Mouse (Mus musculus) kidney, embryonic 16.5 days (tissue): Measurements from ENCODE around the gene Ffar1. TPM values are rescaled to one million over a fixed set of nuclear protein-coding genes. Genes with fewer than 3 reads are reported as not detected.
"Not testable (repeated sequence)": the region's sequence is repeated elsewhere in the genome, so short reads cannot be mapped to it uniquely, and the experiment has no call there.

Source experiments
- ATAC-seq: fragments of 200-750 bp; cut with Nextera tagmentation; 2 replicates; pipeline ENCODE4 v1.8.0; 2017; ENCODE audit warnings: moderate TSS enrichment; ENCODE audit not compliant: low FRiP score, low TSS enrichment
- H3K27ac ChIP-seq: fragments of 300-500 bp; sonication (generic); 2 replicates; pipeline ENCODE4 v1.5.1; 2014; ENCODE audit warnings: low read length
- H3K27me3 ChIP-seq: fragments of 300-500 bp; sonication (generic); 2 replicates; pipeline ENCODE4 v1.6.1; 2014; ENCODE audit warnings: low read length, control low read depth, mixed read lengths; ENCODE audit not compliant: insufficient read depth
- H3K36me3 ChIP-seq: fragments of 300-500 bp; sonication (generic); 2 replicates; pipeline ENCODE4 v1.6.1; 2014; ENCODE audit warnings: low read length, control low read depth, mixed read lengths; ENCODE audit not compliant: insufficient read depth
- H3K4me1 ChIP-seq: fragments of 300-500 bp; sonication (generic); 2 replicates; pipeline ENCODE4 v1.6.1; 2014; ENCODE audit warnings: low read length, control low read depth, mixed read lengths; ENCODE audit not compliant: insufficient read depth
- H3K4me2 ChIP-seq: fragments of 300-500 bp; sonication (generic); replicated peaks from 2 replicates; pipeline ENCODE4 v1.6.1; 2014; ENCODE audit warnings: low read depth, low read length
- H3K4me3 ChIP-seq: fragments of 300-500 bp; sonication (generic); 2 replicates; pipeline ENCODE4 v1.5.1; 2014; ENCODE audit warnings: mild to moderate bottlenecking, low read length
- H3K9ac ChIP-seq: fragments of 300-500 bp; sonication (generic); replicated peaks from 2 replicates; pipeline ENCODE4 v1.6.1; 2014; ENCODE audit warnings: low read length
- H3K9me3 ChIP-seq: fragments of 300-500 bp; sonication (generic); 2 replicates; pipeline ENCODE4 v1.6.1; 2016; ENCODE audit warnings: low read length, control low read depth
- WGBS: fragments of 180-500 bp; shearing (Covaris S2); extraction: QIAGEN DNeasy Blood & Tissue Kit; methylation state at CpG from one replicate; pipeline ENCODE4 v1.1.7; 2014; 5-methylcytosine and 5-hydroxymethylcytosine counted together
- polyA plus RNA-seq: library from polyadenylated mRNA; unstranded; fragments of >200 nt; fragmentation: Nextera tagmentation; extraction: Ambion mirVana; gene quantifications from 2 replicates; pipeline ENCODE4 v1.2.1, GENCODE M21; 2015

Gene Ffar1
- polyA plus RNA-seq, 1 experiment from 2014 or later = not detected

- Histone ChIP-seq H3K9me3 (no peaks in the 10 kb centered on the region), H3K4me2 (no peak overlapping the region), H3K27ac (no peak overlapping the region), H3K4me3 (no peak overlapping the region), H3K27me3 (no peaks in the 10 kb centered on the region), H3K9ac (no peak overlapping the region), H3K36me3 (no peaks in the 10 kb centered on the region), H3K4me1 (no peaks in the 10 kb centered on the region)
- ATAC-seq = no peak
Observed at GRCm38 (mm10) chr7:30837277-30837676, 24.1 kb downstream of the Ffar1 start.

DNA sequence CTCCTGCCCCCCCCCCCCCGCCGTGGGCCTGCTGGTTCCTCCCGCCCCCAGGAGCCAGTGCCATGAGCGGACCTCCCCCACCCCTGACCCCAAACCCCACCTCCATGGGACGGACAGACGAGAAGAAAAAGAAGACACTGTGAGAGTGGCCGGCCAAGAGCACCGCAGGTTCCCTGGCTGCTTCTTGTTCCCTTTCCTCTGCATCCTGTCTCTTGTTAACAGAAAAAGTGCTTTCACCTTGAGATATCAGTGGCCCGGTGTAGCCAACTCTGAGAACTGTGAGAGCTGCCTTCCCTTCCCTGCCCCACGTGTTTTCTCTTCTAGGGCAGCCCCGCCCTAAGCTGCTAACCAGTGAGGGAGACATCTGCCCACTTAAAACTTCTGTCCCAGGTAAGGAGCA lies 28.7 kb downstream of the Ffar1 start:
- not testable (repeated sequence) for H3K4me3 ChIP-seq, H3K4me1 ChIP-seq, H3K4me2 ChIP-seq, H3K9ac ChIP-seq, H3K27me3 ChIP-seq, H3K27ac ChIP-seq, ATAC-seq, H3K9me3 ChIP-seq, H3K36me3 ChIP-seq
- WGBS = 51% methylated on average over 8 of the region's 11 CpGs

DNA sequence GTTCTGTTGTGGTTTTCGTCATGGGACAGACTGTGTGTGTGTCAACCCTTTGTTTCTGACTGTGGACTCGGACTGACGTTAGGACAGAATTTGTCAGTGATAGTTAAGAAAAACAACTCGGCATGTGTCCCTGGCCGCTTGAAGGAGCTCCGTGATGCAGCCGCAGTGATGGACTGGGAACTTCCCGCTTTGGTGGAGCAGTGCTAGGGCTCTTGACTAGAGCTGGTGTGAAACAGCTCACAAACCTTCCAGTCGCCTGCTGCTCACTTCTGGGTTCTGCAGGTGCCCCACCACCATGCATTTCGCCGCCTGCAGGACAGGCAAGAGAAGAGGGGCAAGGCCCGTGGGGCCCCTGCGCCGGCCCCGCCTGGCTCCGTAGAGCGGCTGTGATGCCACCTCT lies 29.1 kb downstream of the Ffar1 start:
- no peaks in the 10 kb centered on the region for H3K27me3 ChIP-seq
- H3K9ac ChIP-seq = no peak overlapping the region
- 74% methylated on average over 17 of the region's 17 CpGs for WGBS
- no peak for ATAC-seq
- H3K4me1 ChIP-seq = no peaks in the 10 kb centered on the region
- H3K27ac ChIP-seq = no peak overlapping the region
- no peak overlapping the region for H3K4me3 ChIP-seq
- H3K36me3 ChIP-seq = no peaks in the 10 kb centered on the region
- no peak overlapping the region for H3K4me2 ChIP-seq
- H3K9me3 ChIP-seq = no peaks in the 10 kb centered on the region

GRCm38 (mm10) chr7:30829428-30829827 lies 31.9 kb downstream of the Ffar1 start:
- Histone ChIP-seq H3K4me2 (no peak overlapping the region), H3K4me1 (no peaks in the 10 kb centered on the region), H3K9ac (no peak overlapping the region), H3K27ac (no peak overlapping the region), H3K9me3 (no peaks in the 10 kb centered on the region), H3K27me3 (no peaks in the 10 kb centered on the region), H3K36me3 (no peaks in the 10 kb centered on the region), H3K4me3 (no peak overlapping the region)
- no peak for ATAC-seq
- WGBS = 63% methylated on average over 3 of the region's 3 CpGs

DNA sequence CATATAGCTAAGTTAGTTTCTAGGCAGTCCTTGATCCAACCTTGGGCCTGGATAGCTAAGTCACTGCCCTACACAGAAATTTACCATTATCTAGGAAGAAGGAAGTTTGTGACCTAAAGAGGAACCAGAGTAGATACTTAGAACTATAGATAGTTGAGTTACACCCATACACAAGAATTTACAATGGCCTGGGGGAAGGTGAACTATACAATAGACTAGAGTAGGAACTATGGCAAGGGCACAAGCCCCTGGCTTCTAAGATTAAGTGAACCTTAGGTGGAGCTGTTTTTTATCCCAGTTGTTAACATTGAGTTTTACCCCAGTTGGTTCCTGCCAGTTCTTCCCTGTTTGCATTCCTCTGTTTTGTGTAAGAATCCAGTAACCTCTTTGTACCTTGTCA lies 32.5 kb downstream of the Ffar1 start:
- H3K27ac ChIP-seq, ATAC-seq, H3K27me3 ChIP-seq, H3K4me2 ChIP-seq, H3K36me3 ChIP-seq, H3K9me3 ChIP-seq, H3K9ac ChIP-seq, H3K4me1 ChIP-seq, H3K4me3 ChIP-seq: not testable (repeated sequence)

DNA sequence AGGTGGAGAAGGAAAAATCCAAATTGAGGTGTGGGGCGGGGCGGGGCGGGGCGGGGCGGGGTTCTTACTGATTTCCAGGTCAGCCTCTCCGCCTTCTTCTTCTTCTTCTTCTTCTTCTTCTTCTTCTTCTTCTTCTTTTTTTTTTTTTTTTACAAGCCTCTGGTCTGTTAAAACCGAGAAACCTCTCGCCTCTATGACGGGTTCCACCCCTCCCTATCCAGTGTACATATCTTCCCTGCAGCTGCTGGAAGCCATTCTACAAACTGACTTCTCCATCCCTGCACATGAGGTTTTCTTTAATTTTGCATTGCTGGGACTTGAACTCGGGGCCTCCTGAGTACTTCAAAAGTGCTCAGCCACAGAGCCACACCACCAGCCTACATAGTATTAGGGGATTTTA lies 34.7 kb downstream of the Ffar1 start:
- H3K9ac ChIP-seq = no peak overlapping the region
- 94% methylated on average over 10 of the region's 10 CpGs for whole genome bisulfite sequencing
- no peak overlapping the region for H3K4me3 ChIP-seq
- no peaks in the 10 kb centered on the region for H3K27me3 ChIP-seq
- no peaks in the 10 kb centered on the region for H3K9me3 ChIP-seq
- no peak overlapping the region for H3K4me2 ChIP-seq
- H3K27ac ChIP-seq = no peak overlapping the region
- no peak for ATAC-seq
- no peaks in the 10 kb centered on the region for H3K36me3 ChIP-seq
- no peaks in the 10 kb centered on the region for H3K4me1 ChIP-seq

DNA sequence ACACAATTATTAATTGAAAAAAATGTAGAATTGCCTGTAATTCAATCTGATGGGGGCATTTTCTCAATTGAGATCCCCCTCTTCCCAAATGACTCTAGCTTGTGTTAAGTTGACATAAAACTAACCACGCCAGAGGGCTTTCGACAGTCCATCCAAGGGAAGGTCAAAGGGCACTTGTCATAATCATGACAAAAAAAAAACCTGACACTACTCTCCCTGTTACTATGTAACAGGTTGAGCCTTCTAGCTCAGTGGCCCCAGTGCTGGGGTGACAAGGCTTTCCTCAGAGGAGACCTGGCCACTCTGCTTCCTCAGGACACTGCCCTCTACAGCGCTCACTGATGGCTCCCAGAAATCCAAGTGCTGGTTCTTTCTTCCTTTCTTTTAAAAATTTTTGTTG lies 37.1 kb downstream of the Ffar1 start:
- no peaks in the 10 kb centered on the region for H3K27me3 ChIP-seq
- no peaks in the 10 kb centered on the region for H3K36me3 ChIP-seq
- no peak overlapping the region for H3K4me2 ChIP-seq
- no peak overlapping the region for H3K27ac ChIP-seq
- H3K9me3 ChIP-seq = no peaks in the 10 kb centered on the region
- H3K4me1 ChIP-seq = peaks cover 3% of the 10 kb centered on the region
- no peak for ATAC-seq
- H3K4me3 ChIP-seq = no peak overlapping the region
- H3K9ac ChIP-seq = no peak overlapping the region
- WGBS = 89% methylated on average over 3 of the region's 3 CpGs

DNA sequence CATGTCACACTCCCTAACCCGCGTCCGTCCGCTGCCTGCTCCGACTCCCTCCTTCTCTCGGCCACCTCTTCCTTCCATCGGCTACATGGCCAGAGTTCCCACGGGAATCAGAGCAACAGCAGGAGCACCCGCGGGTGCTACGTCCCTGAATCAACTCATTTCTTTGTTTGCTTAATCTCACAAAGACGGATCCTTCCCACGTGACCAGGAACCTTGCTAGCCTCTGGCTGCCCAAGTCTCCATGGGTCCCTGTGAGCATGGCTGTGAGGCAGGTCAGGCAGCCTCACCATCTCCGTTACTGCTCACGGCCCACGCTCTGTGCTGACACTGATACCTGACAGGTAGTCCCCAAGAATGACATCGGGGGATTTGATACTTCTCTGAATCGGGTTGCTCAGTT lies 37.7 kb downstream of the Ffar1 start, which contains the start of gene Ffar2:
Gene Ffar2, minus strand, starts transcription at position 101 of the 400 bp plus-strand sequence.
- H3K4me3 ChIP-seq = no peak within 1 kb of the TSS
- H3K4me2 ChIP-seq = no peak within 1 kb of the TSS
- 90% methylated on average over 18 of the region's 18 CpGs for WGBS
- H3K27me3 ChIP-seq = no peaks in the 10 kb centered on the region
- no peaks in the 10 kb centered on the region for H3K9me3 ChIP-seq
- H3K27ac ChIP-seq = no peak within 1 kb of the TSS
- no peaks in the 10 kb centered on the region for H3K36me3 ChIP-seq
- no peak for ATAC-seq
- H3K4me1 ChIP-seq = peaks cover 3% of the 10 kb centered on the region
- H3K9ac ChIP-seq = no peak within 1 kb of the TSS

- H3K27ac ChIP-seq = no peak overlapping the region
Observed at GRCm38 (mm10) chr7:30821532-30821931, 39.8 kb downstream of the Ffar1 start.

GRCm38 (mm10) chr7:30820854-30821445 lies 40.4 kb downstream of the Ffar1 start:
- ATAC-seq = peak; percentile 31; the same call in 1 of the 2 replicates
- Histone ChIP-seq H3K4me3 (no peak overlapping the region), H3K4me1 (peaks cover 3% of the 10 kb centered on the region), H3K9me3 (no peaks in the 10 kb centered on the region), H3K27me3 (no peaks in the 10 kb centered on the region), H3K4me2 (no peak overlapping the region), H3K36me3 (no peaks in the 10 kb centered on the region), H3K27ac (no peak overlapping the region), H3K9ac (no peak overlapping the region)
- 26% methylated on average over 7 of the region's 7 CpGs for WGBS

More at GRCm38 (mm10) chr7:30821532-30821931, 39.8 kb downstream of the Ffar1 start:
- Histone ChIP-seq H3K27me3 (no peaks in the 10 kb centered on the region), H3K4me3 (no peak overlapping the region), H3K4me1 (peaks cover 3% of the 10 kb centered on the region), H3K36me3 (no peaks in the 10 kb centered on the region), H3K9ac (no peak overlapping the region), H3K9me3 (no peaks in the 10 kb centered on the region), H3K4me2 (no peak overlapping the region)
- 41% methylated on average over 5 of the region's 5 CpGs for WGBS
- ATAC-seq = no peak; the same call in 1 of the 2 replicates
